Mouse (Mus musculus): ENCODE results near the gene Rft1. TPM values are rescaled to one million over a fixed set of nuclear protein-coding genes. Genes with fewer than 3 reads are reported as not detected.

Rft1 gene
- polyA plus RNA-seq, 1 experiment = 12.3 TPM

GRCm38 (mm10) chr14:30628235-30628634, 25.9 kb upstream of the Rft1 start:
- TF ChIP-seq TCF3 (IDR thresholded peaks at IDR 0.05; ENCODE audit: insufficient read length, low read depth) = no peak
- no peak for TF ChIP-seq USF1 (IDR thresholded peaks at IDR 0.05; ENCODE audit: low read depth)
- TF ChIP-seq POLR2AphosphoS2 (IDR thresholded peaks at IDR 0.05; ENCODE audit: insufficient read length, low read depth) = no peak
- TF ChIP-seq CEBPB (IDR thresholded peaks at IDR 0.05; ENCODE audit: insufficient read depth, poor library complexity, severe bottlenecking) = no peak
- TF ChIP-seq MYOG (IDR thresholded peaks at IDR 0.05; ENCODE audit: control insufficient read depth in 1 of 3, insufficient read depth in 1 of 3, insufficient read length in 2 of 3, low read depth in 2 of 3) = no peak
- no peak for TF ChIP-seq SRF (IDR thresholded peaks at IDR 0.05; ENCODE audit: control insufficient read depth, insufficient read length, low read depth)
- TF ChIP-seq MAX (IDR thresholded peaks at IDR 0.05; ENCODE audit: low read depth) = no peak
- no peak for TF ChIP-seq POLR2A (IDR thresholded peaks at IDR 0.05; ENCODE audit: insufficient read length, low read depth)
- TF ChIP-seq TCF12 (IDR thresholded peaks at IDR 0.05; ENCODE audit: insufficient read depth, poor library complexity, severe bottlenecking) = no peak
- TF ChIP-seq REST (IDR thresholded peaks at IDR 0.05; ENCODE audit: insufficient read depth, insufficient read length) = no peak
- no peak for TF ChIP-seq MYOD1 (IDR thresholded peaks at IDR 0.05; ENCODE audit: control insufficient read depth in 1 of 3, insufficient read length in 2 of 3, low read depth in 2 of 3)
- no peak for TF ChIP-seq E2F4 (IDR thresholded peaks at IDR 0.05; ENCODE audit: insufficient read depth)
- H3K27me3 ChIP-seq (ENCODE audit: control insufficient read depth, insufficient read depth, insufficient read length) = no peaks in the 10 kb centered on the region
- no peaks in the 10 kb centered on the region for H3K36me3 ChIP-seq (ENCODE audit: control insufficient read depth, insufficient read depth)
- H3K4me2 ChIP-seq (ENCODE audit: low read depth) = no peak overlapping the region
- no peak overlapping the region for H3ac ChIP-seq (ENCODE audit: control insufficient read depth, insufficient read length)
- H3K4me3 ChIP-seq = no peak overlapping the region
- H3K79me2 ChIP-seq (ENCODE audit: control insufficient read depth, insufficient read depth) = peaks cover 16% of the 10 kb centered on the region

DNA sequence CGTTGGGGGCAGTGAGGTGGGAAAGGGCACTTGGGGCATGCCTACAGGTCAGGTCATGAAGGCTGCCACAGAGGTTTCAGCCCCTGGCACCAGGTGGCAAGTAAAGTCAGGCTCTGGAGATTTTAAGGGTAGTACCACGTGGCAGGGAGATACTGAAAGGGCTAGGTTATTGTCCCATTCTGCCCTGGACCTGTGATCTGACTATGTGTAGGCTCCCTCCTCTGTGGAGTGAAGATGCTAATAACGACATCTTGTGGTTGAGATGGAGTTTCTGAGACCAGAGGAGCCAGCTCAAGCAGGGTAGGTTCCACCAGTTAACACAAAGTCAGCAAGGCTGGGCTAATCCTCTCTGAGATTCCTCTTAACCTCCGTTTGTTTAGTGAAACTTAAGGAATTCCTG, 24.3 kb upstream of the Rft1 start:
- Histone ChIP-seq H3ac (ENCODE audit: control insufficient read depth, insufficient read length) (no peak overlapping the region), H3K4me3 (no peak overlapping the region), H3K4me2 (ENCODE audit: low read depth) (no peak overlapping the region), H3K36me3 (ENCODE audit: control insufficient read depth, insufficient read depth) (no peaks in the 10 kb centered on the region), H3K27me3 (ENCODE audit: control insufficient read depth, insufficient read depth, insufficient read length) (no peaks in the 10 kb centered on the region), H3K79me2 (ENCODE audit: control insufficient read depth, insufficient read depth) (peaks cover 7% of the 10 kb centered on the region)
- TF ChIP-seq POLR2AphosphoS2 (IDR thresholded peaks at IDR 0.05; ENCODE audit: insufficient read length, low read depth) = no peak
- TF ChIP-seq E2F4 (IDR thresholded peaks at IDR 0.05; ENCODE audit: insufficient read depth) = no peak

DNA sequence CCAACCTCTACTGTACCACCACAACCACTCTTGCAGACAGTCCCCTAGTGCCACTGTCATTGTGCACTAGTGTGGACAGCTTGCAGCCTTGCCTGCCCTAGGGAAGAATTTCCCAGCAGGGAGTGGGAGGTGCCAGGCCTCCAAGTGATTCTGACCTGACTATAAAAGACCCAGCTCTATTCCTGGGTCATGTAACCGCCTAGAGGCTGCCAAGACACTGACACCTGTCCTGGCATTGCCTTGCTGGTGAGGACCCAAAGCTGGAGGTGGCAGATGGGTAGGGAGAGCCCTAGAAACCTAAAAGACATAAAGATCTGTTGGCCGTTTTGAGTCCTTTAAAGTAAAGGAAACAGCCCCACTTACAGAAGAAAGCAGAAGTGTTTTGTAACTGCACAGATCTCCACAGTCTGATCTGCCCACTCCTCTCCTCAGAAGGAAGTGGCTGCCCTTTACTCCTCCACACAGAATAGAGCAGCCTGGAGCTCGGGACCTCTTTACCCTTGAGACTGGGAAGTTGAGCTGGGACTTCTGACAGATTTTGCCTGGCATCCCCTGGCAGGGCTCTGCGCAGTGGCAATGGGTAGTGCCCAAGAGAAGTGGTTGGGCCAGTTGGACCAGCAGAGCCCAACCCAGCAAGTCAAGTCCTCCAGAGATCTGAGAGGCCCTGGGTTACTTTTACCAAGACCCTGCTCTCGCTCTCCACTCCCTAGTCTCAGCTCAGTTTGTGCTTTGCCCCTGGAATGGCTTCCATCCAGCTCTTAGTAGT, 23.2 kb upstream of the Rft1 start:
- Histone ChIP-seq H3K27me3 (ENCODE audit: control insufficient read depth, insufficient read depth, insufficient read length) (no peaks in the 10 kb centered on the region), H3K4me3 (no peak overlapping the region), H3ac (ENCODE audit: control insufficient read depth, insufficient read length) (no peak overlapping the region), H3K4me2 (ENCODE audit: low read depth) (peak overlapping the region; percentile 22), H3K36me3 (ENCODE audit: control insufficient read depth, insufficient read depth) (no peaks in the 10 kb centered on the region), H3K79me2 (ENCODE audit: control insufficient read depth, insufficient read depth) (no peaks in the 10 kb centered on the region)
- no peak for TF ChIP-seq TCF12 (IDR thresholded peaks at IDR 0.05; ENCODE audit: insufficient read depth, poor library complexity, severe bottlenecking)
- TF ChIP-seq CEBPB (IDR thresholded peaks at IDR 0.05; ENCODE audit: insufficient read depth, poor library complexity, severe bottlenecking) = no peak
- TF ChIP-seq TCF3 (IDR thresholded peaks at IDR 0.05; ENCODE audit: insufficient read length, low read depth) = no peak
- TF ChIP-seq POLR2A (IDR thresholded peaks at IDR 0.05; ENCODE audit: insufficient read length, low read depth) = no peak
- no peak for TF ChIP-seq E2F4 (IDR thresholded peaks at IDR 0.05; ENCODE audit: insufficient read depth)
- peak in 1 of 3 experiments; percentile 55 for TF ChIP-seq MYOD1 (IDR thresholded peaks at IDR 0.05; ENCODE audit: control insufficient read depth in 1 of 3, insufficient read length in 2 of 3, low read depth in 2 of 3)
- peak in 1 of 3 experiments; percentile 16 for TF ChIP-seq MYOG (IDR thresholded peaks at IDR 0.05; ENCODE audit: control insufficient read depth in 1 of 3, insufficient read depth in 1 of 3, insufficient read length in 2 of 3, low read depth in 2 of 3)

DNA sequence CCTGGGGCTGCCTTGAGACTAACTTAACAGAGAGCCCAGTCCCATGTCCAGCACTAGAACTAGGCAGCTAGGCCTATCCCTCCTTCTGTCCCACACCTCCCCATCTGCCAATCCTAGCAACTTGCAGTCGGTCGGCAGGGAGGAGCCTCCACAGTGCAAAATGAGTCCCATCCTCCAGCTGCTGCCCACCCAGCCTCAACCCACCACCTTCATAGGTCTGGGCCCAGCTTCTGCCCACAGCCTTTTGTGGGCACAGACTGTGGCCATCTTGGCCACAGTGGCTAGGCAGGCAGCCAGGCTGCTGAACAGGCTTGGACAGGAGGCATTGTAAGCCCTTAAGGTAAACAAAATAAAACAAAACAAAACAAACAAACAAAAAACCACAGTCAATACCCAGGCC, 22.3 kb upstream of the Rft1 start:
- Histone ChIP-seq H3K4me3 (no peak overlapping the region), H3K36me3 (ENCODE audit: control insufficient read depth, insufficient read depth) (no peaks in the 10 kb centered on the region), H3K4me2 (ENCODE audit: low read depth) (peak overlapping the region; percentile 9), H3K79me2 (ENCODE audit: control insufficient read depth, insufficient read depth) (no peaks in the 10 kb centered on the region), H3ac (ENCODE audit: control insufficient read depth, insufficient read length) (no peak overlapping the region), H3K27me3 (ENCODE audit: control insufficient read depth, insufficient read depth, insufficient read length) (no peaks in the 10 kb centered on the region)
- TF ChIP-seq POLR2AphosphoS2 (IDR thresholded peaks at IDR 0.05; ENCODE audit: insufficient read length, low read depth) (no peak), MYOD1 (IDR thresholded peaks at IDR 0.05; ENCODE audit: control insufficient read depth in 1 of 3, insufficient read length in 2 of 3, low read depth in 2 of 3) (peak in 1 of 3 experiments; percentile 52), MYOG (IDR thresholded peaks at IDR 0.05; ENCODE audit: control insufficient read depth in 1 of 3, insufficient read depth in 1 of 3, insufficient read length in 2 of 3, low read depth in 2 of 3) (peak in 2 of 3 experiments; percentile 7 to 48)

DNA sequence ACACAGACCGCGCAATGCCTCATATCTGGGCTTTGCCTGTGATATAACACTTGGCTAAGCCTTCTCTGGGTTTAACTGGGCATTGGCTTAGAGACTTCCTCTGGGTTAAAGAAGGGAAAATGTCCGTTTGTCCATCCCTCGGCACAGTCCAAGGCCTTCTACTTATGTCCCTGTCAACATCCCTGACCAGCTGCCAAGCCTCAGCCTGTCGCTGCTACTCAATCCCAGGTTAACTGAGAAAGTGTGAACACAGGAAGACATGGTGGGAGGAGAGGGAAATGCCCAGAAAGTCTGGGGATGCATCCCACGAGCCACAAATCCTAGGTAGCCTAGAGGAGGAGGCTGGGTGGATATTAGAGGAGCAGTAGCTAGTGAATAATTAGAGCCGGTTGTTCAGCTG, 20.5 kb upstream of the Rft1 start:
- Histone ChIP-seq H3K4me3 (no peak overlapping the region), H3K4me2 (ENCODE audit: low read depth) (no peak overlapping the region), H3K27me3 (ENCODE audit: control insufficient read depth, insufficient read depth, insufficient read length) (no peaks in the 10 kb centered on the region), H3ac (ENCODE audit: control insufficient read depth, insufficient read length) (no peak overlapping the region), H3K36me3 (ENCODE audit: control insufficient read depth, insufficient read depth) (no peaks in the 10 kb centered on the region), H3K79me2 (ENCODE audit: control insufficient read depth, insufficient read depth) (no peaks in the 10 kb centered on the region)
- TF ChIP-seq MYOD1 (IDR thresholded peaks at IDR 0.05; ENCODE audit: control insufficient read depth in 1 of 3, insufficient read length in 2 of 3, low read depth in 2 of 3) = no peak

All from myocyte (in vitro differentiated cells).